Mouse (Mus musculus) CH12.LX (cell line): ENCODE data around the gene Abhd14a.

Experiments
- BHLHE40 ChIP-seq: IDR thresholded peaks from 2 replicates; pipeline ENCODE4 v1.6.1; 2011; ENCODE audit warnings: mild to moderate bottlenecking, low read depth, low read length, improper control_type of control experiment
- CHD1 ChIP-seq: IDR thresholded peaks from 2 replicates; pipeline ENCODE4 v1.6.1; 2012; ENCODE audit warnings: low read depth, low read length, improper control_type of control experiment, inconsistent platforms
- CHD2 ChIP-seq: IDR thresholded peaks from 2 replicates; pipeline ENCODE4 v1.6.1; 2011; ENCODE audit warnings: low read length, improper control_type of control experiment
- CTCF ChIP-seq, 2 experiments: IDR thresholded peaks in 1 of 2; conservative IDR thresholded peaks in 1 of 2; 2 replicates each; pipeline ENCODE4 v1.5.1; 2011 to 2012; ENCODE audit warnings: low read depth in 2 of 2, low read length in 2 of 2, improper control_type of control experiment in 1 of 2, inconsistent platforms in 1 of 2, mild to moderate bottlenecking in 1 of 2, moderate library complexity in 1 of 2
- EP300 ChIP-seq: IDR thresholded peaks from 2 replicates; pipeline ENCODE4 v1.6.1; 2011; ENCODE audit warnings: low read length, improper control_type of control experiment
- IRF4 ChIP-seq: IDR thresholded peaks from 2 replicates; pipeline ENCODE4 v1.6.1; 2014; ENCODE audit warnings: low read depth, mild to moderate bottlenecking, inconsistent platforms, low read length, improper control_type of control experiment
- MAFK ChIP-seq: IDR thresholded peaks from 2 replicates; pipeline ENCODE4 v1.6.1; 2011; ENCODE audit warnings: low read length, improper control_type of control experiment; ENCODE audit not compliant: insufficient replicate concordance
- POLR2AphosphoS2 ChIP-seq: IDR thresholded peaks from 2 replicates; pipeline ENCODE4 v1.6.1; 2011; ENCODE audit warnings: low read depth, low read length, improper control_type of control experiment
- USF2 ChIP-seq: conservative IDR thresholded peaks from 2 replicates; pipeline ENCODE4 v1.6.1; 2011; ENCODE audit warnings: low read depth, low read length, improper control_type of control experiment

GRCm38 (mm10) chr9:106398667-106399311, 48.7 kb downstream of the Abhd14a start:
- no peak for TF ChIP-seq EP300
- no peak for TF ChIP-seq USF2
- no peak for TF ChIP-seq IRF4
- TF ChIP-seq CTCF (conservative IDR thresholded peaks at IDR 0.05 in 1 of 2, IDR thresholded peaks at IDR 0.05 in 1 of 2; ENCODE audit: low read depth in 2 of 2, low read length in 2 of 2): no peak
- no peak for TF ChIP-seq BHLHE40
- TF ChIP-seq POLR2AphosphoS2: no peak
- no peak for TF ChIP-seq MAFK
- TF ChIP-seq CHD1: no peak
- TF ChIP-seq CHD2: no peak
